Mouse (Mus musculus) hindbrain, embryonic 13.5 days (tissue): ENCODE data around the gene Foxo6. TPM values are rescaled to one million over a fixed set of nuclear protein-coding genes. Genes with fewer than 3 reads are reported as not detected.
A peak's percentile ranks its signal among the peaks of the same experiment; 100 is the strongest.

Source experiments
- ATAC-seq: fragments of 200-750 bp; cut with Nextera tagmentation; 2 replicates; pipeline ENCODE4 v1.8.0; 2017; ENCODE audit warnings: moderate TSS enrichment; ENCODE audit not compliant: low FRiP score
- H3K27ac ChIP-seq: fragments of 300-500 bp; sonication (generic); 2 replicates; pipeline ENCODE4 v1.5.1; 2015; ENCODE audit warnings: inconsistent platforms, mild to moderate bottlenecking, moderate library complexity
- H3K27me3 ChIP-seq: fragments of 300-500 bp; sonication (generic); 2 replicates; pipeline ENCODE4 v1.6.1; 2015; ENCODE audit warnings: mild to moderate bottlenecking, inconsistent platforms
- H3K36me3 ChIP-seq: fragments of 300-500 bp; sonication (generic); 2 replicates; pipeline ENCODE4 v1.6.1; 2015; ENCODE audit warnings: mild to moderate bottlenecking, inconsistent platforms
- H3K4me1 ChIP-seq: fragments of 300-500 bp; sonication (generic); replicated peaks from 2 replicates; pipeline ENCODE4 v1.6.1; 2015; ENCODE audit warnings: inconsistent platforms
- H3K4me2 ChIP-seq: fragments of 300-500 bp; sonication (generic); 2 replicates; pipeline ENCODE4 v1.6.1; 2015; ENCODE audit warnings: inconsistent platforms, mild to moderate bottlenecking, moderate library complexity
- H3K4me3 ChIP-seq: fragments of 300-500 bp; sonication (generic); 2 replicates; pipeline ENCODE4 v1.5.1; 2015; ENCODE audit warnings: mild to moderate bottlenecking, inconsistent platforms
- H3K9ac ChIP-seq: fragments of 300-500 bp; sonication (generic); 2 replicates; pipeline ENCODE4 v1.6.1; 2015; ENCODE audit warnings: mild to moderate bottlenecking, inconsistent platforms
- H3K9me3 ChIP-seq: fragments of 300-500 bp; sonication (generic); 2 replicates; pipeline ENCODE4 v1.6.1; 2016; ENCODE audit warnings: inconsistent platforms
- WGBS: fragments of 180-500 bp; shearing (Covaris S2); methylation state at CpG from one replicate; pipeline ENCODE4 v1.1.7; 2015; 5-methylcytosine and 5-hydroxymethylcytosine counted together
- polyA plus RNA-seq: library from polyadenylated mRNA; unstranded; fragments of >200 nt; fragmentation: Nextera tagmentation; extraction: Ambion mirVana; gene quantifications from 2 replicates; pipeline ENCODE4 v1.2.1, GENCODE M21; 2015

Gene Foxo6
- polyA plus RNA-seq, 1 experiment from 2014 or later = 0.73 TPM

GRCm38 (mm10) chr4:120268214-120269061, 18.7 kb downstream of the Foxo6 start:
- peak overlapping the region; percentile 38 for H3K4me3 ChIP-seq
- H3K36me3 ChIP-seq = no peaks in the 10 kb centered on the region
- WGBS = 1% methylated on average over 91 of the region's 112 CpGs
- peak overlapping the region; percentile 57 for H3K4me2 ChIP-seq
- ATAC-seq = no peak
- peaks cover 89% of the 10 kb centered on the region for H3K27me3 ChIP-seq
- peak overlapping the region; percentile 65 for H3K9ac ChIP-seq
- H3K27ac ChIP-seq = peak overlapping the region; percentile 60; the same call in 1 of the 2 replicates
- H3K9me3 ChIP-seq = no peaks in the 10 kb centered on the region
- H3K4me1 ChIP-seq = peaks cover 78% of the 10 kb centered on the region

GRCm38 (mm10) chr4:120267683-120268082, 19.5 kb downstream of the Foxo6 start:
- peak overlapping the region; percentile 65 for H3K9ac ChIP-seq
- no peak overlapping the region for H3K27ac ChIP-seq
- H3K27me3 ChIP-seq = peaks cover 84% of the 10 kb centered on the region
- 9% methylated on average over 25 of the region's 25 CpGs for WGBS
- peak overlapping the region; percentile 38 for H3K4me3 ChIP-seq
- no peaks in the 10 kb centered on the region for H3K9me3 ChIP-seq
- H3K4me2 ChIP-seq = peak overlapping the region; percentile 57
- no peaks in the 10 kb centered on the region for H3K36me3 ChIP-seq
- H3K4me1 ChIP-seq = peaks cover 78% of the 10 kb centered on the region
- ATAC-seq = 0 out of 2 replicates have a peak, but pooled peaks have one; percentile 0

- Histone ChIP-seq H3K9ac (peak overlapping the region; percentile 13; the same call in 1 of the 2 replicates), H3K9me3 (no peaks in the 10 kb centered on the region), H3K27ac (no peak overlapping the region), H3K4me3 (no peak overlapping the region), H3K27me3 (peaks cover 79% of the 10 kb centered on the region), H3K4me2 (peak overlapping the region; percentile 15; the same call in 1 of the 2 replicates), H3K36me3 (no peaks in the 10 kb centered on the region), H3K4me1 (peaks cover 78% of the 10 kb centered on the region)
- 0 out of 2 replicates have a peak, but pooled peaks have one; percentile 2 for ATAC-seq
- 23% methylated on average over 24 of the region's 24 CpGs for WGBS
These were observed 20.0 kb downstream of the Foxo6 start for GRCm38 (mm10) chr4:120267136-120267535.

- no peak for ATAC-seq
- Histone ChIP-seq H3K4me3 (no peak overlapping the region), H3K36me3 (no peaks in the 10 kb centered on the region), H3K27me3 (peaks cover 71% of the 10 kb centered on the region), H3K9me3 (no peaks in the 10 kb centered on the region), H3K9ac (no peak overlapping the region), H3K27ac (no peak overlapping the region; the same call in 1 of the 2 replicates), H3K4me2 (no peak overlapping the region), H3K4me1 (peaks cover 75% of the 10 kb centered on the region)
- 67% methylated on average over 3 of the region's 3 CpGs for WGBS
These were observed 23.0 kb downstream of the Foxo6 start for GRCm38 (mm10) chr4:120264105-120264504.

- no peak overlapping the region for H3K4me2 ChIP-seq
- no peak for ATAC-seq
- H3K27me3 ChIP-seq = peaks cover 65% of the 10 kb centered on the region
- H3K9ac ChIP-seq = no peak overlapping the region
- H3K4me1 ChIP-seq = peaks cover 65% of the 10 kb centered on the region
- H3K36me3 ChIP-seq = no peaks in the 10 kb centered on the region
- peak overlapping the region; percentile 68 for H3K27ac ChIP-seq
- no peaks in the 10 kb centered on the region for H3K9me3 ChIP-seq
- 21% methylated on average over 2 of the region's 2 CpGs for WGBS
- no peak overlapping the region for H3K4me3 ChIP-seq
These were observed 24.4 kb downstream of the Foxo6 start for GRCm38 (mm10) chr4:120262726-120263125.

- no peak overlapping the region for H3K4me2 ChIP-seq
- 30% methylated on average over 10 of the region's 10 CpGs for WGBS
- no peak overlapping the region for H3K4me3 ChIP-seq
- no peaks in the 10 kb centered on the region for H3K36me3 ChIP-seq
- H3K4me1 ChIP-seq = peaks cover 60% of the 10 kb centered on the region
- ATAC-seq = no peak
- no peak overlapping the region for H3K9ac ChIP-seq
- no peaks in the 10 kb centered on the region for H3K9me3 ChIP-seq
- peak overlapping the region; percentile 68 for H3K27ac ChIP-seq
- H3K27me3 ChIP-seq = peaks cover 65% of the 10 kb centered on the region
These were observed 24.9 kb downstream of the Foxo6 start for GRCm38 (mm10) chr4:120262206-120262605.

- H3K4me3 ChIP-seq = no peak overlapping the region
- H3K9me3 ChIP-seq = no peaks in the 10 kb centered on the region
- ATAC-seq = peak; percentile 15; the same call in 1 of the 2 replicates
- H3K9ac ChIP-seq = 0 out of 2 replicates have a peak overlapping the region, but pooled peaks have one; percentile 8
- peaks cover 44% of the 10 kb centered on the region for H3K27me3 ChIP-seq
- no peaks in the 10 kb centered on the region for H3K36me3 ChIP-seq
- H3K4me2 ChIP-seq = no peak overlapping the region
- peak overlapping the region; percentile 66 for H3K27ac ChIP-seq
- WGBS = 30% methylated on average over 21 of the region's 21 CpGs
- peaks cover 74% of the 10 kb centered on the region for H3K4me1 ChIP-seq
These were observed 27.6 kb downstream of the Foxo6 start for GRCm38 (mm10) chr4:120259356-120260181.

- Histone ChIP-seq H3K9ac (peak overlapping the region; percentile 26), H3K4me1 (peaks cover 72% of the 10 kb centered on the region)
These were observed 38.3 kb downstream of the Foxo6 start for GRCm38 (mm10) chr4:120248800-120249261.

GRCm38 (mm10) chr4:120247412-120247811, 39.7 kb downstream of the Foxo6 start:
- no peak for ATAC-seq
- Histone ChIP-seq H3K27ac (peak overlapping the region; percentile 67), H3K9ac (no peak overlapping the region), H3K4me2 (no peak overlapping the region), H3K4me3 (no peak overlapping the region), H3K27me3 (0 out of 2 replicates have a peak, but pooled peaks cover 5% of the 10 kb centered on the region), H3K9me3 (no peaks in the 10 kb centered on the region), H3K4me1 (peaks cover 70% of the 10 kb centered on the region), H3K36me3 (no peaks in the 10 kb centered on the region)
- WGBS = 18% methylated on average over 5 of the region's 5 CpGs

More at GRCm38 (mm10) chr4:120248800-120249261, 38.3 kb downstream of the Foxo6 start:
- no peaks in the 10 kb centered on the region for H3K9me3 ChIP-seq
- H3K27me3 ChIP-seq = 0 out of 2 replicates have a peak, but pooled peaks cover 5% of the 10 kb centered on the region
- 6% methylated on average over 8 of the region's 8 CpGs for WGBS
- 0 out of 2 replicates have a peak overlapping the region, but pooled peaks have one; percentile 8 for H3K4me2 ChIP-seq
- H3K4me3 ChIP-seq = no peak overlapping the region
- H3K36me3 ChIP-seq = no peaks in the 10 kb centered on the region
- H3K27ac ChIP-seq = peak overlapping the region; percentile 88
- ATAC-seq = peak; percentile 57

GRCm38 (mm10) chr4:120246086-120246485, 41.1 kb downstream of the Foxo6 start:
- no peak overlapping the region for H3K4me3 ChIP-seq
- no peak for ATAC-seq
- H3K4me1 ChIP-seq = peaks cover 70% of the 10 kb centered on the region
- H3K36me3 ChIP-seq = no peaks in the 10 kb centered on the region
- no peak overlapping the region for H3K27ac ChIP-seq
- 89% methylated on average over 6 of the region's 6 CpGs for WGBS
- H3K9ac ChIP-seq = no peak overlapping the region
- no peaks in the 10 kb centered on the region for H3K9me3 ChIP-seq
- H3K4me2 ChIP-seq = no peak overlapping the region
- 0 out of 2 replicates have a peak, but pooled peaks cover 1% of the 10 kb centered on the region for H3K27me3 ChIP-seq

GRCm38 (mm10) chr4:120242783-120243262, 44.3 kb downstream of the Foxo6 start:
- Histone ChIP-seq H3K27ac (peak overlapping the region; percentile 77), H3K9ac (peak overlapping the region; percentile 39; the same call in 1 of the 2 replicates), H3K4me2 (peak overlapping the region; percentile 42), H3K9me3 (no peaks in the 10 kb centered on the region), H3K4me1 (peaks cover 61% of the 10 kb centered on the region), H3K4me3 (peak overlapping the region; percentile 12), H3K27me3 (no peaks in the 10 kb centered on the region), H3K36me3 (no peaks in the 10 kb centered on the region)
- 0% methylated on average over 10 of the region's 10 CpGs for WGBS
- peak; percentile 90 for ATAC-seq
